Mouse (Mus musculus) kidney, postnatal 4 days (tissue): ENCODE data around the gene Cdkn3.
A peak's percentile ranks its signal among the peaks of the same experiment; 100 is the strongest.
"Not testable (repeated sequence)": the region's sequence is repeated elsewhere in the genome, so short reads cannot be mapped to it uniquely, and the experiment has no call there.

Experiments used
- DNase-seq, 2 experiments: peaks; one replicate each; pipeline ENCODE4 v3.0.0; 2021; ENCODE audit warnings: mixed read lengths in 2 of 2

Gene Cdkn3

GRCm38 (mm10) chr14:46760355-46761029, at the start of gene Cdkn3:
Cdkn3 (plus strand) TSS chr14:46760541.
- peak; percentile 91 to 94 for DNase-seq

DNA sequence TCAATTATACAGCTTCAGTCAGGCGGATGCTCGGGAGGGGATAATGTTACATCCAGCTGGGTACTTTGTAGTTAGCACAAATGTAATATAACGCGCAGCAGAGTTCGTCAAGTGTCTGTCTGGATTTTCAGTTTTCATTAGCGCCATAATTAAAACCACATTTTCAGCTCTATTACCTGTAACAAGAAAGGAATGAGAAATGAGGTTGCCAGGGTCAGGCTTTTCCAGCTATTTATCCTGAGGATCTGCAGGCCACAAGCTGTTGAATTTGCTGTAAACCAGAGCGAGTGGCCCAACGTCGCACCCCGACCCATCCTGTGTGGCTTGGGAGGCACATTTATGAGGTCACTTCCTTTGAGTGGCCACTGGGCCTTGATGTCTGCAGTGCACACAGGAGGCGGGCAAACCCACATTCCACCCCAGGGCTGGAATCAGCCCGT, 41.8 kb upstream of the Cdkn3 start:
- no peak for DNase-seq

DNA sequence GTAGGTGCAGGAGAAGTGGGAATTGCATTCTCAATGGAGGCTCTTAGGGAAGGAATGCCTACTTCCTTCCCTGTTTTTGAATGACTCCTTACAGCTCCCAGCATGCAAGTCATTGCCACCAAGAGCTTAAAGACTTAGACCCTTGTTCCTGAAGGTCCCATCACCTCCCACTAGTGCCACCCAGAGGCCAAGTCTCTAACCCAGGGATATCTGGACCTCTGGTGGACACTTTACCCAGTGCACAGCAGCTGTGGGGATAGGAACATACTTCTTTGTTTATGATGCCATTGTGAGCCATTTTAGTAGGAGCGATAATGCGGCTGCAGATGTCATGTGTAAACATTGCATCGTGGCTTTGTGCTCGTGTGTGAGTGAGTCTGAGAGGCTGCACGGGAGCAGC, 38.3 kb upstream of the Cdkn3 start:
- DNase-seq, result peak; percentile 73 to 82

DNA sequence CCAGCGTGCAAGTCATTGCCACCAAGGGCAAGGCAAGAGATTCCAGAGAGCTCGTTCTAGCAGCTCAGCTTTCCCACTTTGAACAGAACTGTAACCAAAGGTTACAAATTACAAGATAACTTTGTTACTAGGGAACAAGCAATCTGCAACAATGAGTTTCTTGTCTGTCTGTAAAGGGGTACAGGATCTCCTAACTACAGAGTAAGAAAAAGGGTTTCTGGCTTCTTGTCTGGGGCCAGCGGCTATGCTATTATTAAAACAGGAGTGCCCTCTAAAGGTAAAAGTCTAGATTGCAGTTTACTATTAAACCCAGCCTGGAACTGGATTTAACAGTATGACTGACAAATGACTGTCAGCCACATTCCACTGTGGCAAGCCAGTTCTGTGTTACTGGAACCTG, 36.5 kb upstream of the Cdkn3 start:
- peak in 1 of 2 experiments; percentile 25 for DNase-seq

DNA sequence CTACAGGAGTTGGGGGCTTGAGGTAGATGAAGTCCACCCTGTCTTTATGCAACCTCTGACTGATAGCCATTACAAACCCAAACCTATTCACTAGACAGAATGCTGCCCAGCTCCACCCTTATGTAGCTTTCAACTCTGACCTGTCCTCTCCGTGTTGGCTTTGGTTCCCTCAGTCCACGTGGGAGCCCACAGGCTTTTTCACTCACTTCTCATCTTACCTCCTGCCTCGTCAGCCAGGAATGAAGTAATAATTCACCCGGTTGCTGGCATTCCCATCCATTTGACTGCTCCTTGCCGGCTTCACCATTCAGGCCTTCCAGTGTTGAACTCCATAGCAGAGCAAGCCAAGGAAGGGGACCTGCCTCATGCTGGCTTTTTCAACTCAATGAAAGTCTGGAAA, 35.4 kb upstream of the Cdkn3 start:
- DNase-seq, result peak in 1 of 2 experiments; percentile 37

DNA sequence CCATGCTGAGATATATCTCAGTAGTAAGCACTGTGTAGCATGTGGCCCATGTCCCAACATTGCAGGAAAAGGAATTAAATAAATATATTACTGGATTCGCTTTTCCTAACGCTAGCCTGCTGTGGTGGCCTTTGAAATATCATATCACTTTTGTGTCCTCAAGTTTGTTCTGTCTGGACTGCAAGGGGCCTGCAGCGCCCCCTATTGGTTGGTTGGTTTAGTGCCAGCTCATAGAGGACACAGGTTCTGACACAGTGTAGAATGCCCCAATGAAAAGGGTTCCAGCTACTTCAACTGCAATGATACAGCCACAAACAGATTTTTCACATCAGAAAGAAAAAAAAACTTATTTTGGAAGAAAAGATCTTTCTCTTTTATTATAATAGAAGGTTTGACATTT, 34.6 kb upstream of the Cdkn3 start:
- peak; percentile 62 to 63 for DNase-seq

GRCm38 (mm10) chr14:46734262-46734661, 26.1 kb upstream of the Cdkn3 start:
- DNase-seq, result no peak

DNA sequence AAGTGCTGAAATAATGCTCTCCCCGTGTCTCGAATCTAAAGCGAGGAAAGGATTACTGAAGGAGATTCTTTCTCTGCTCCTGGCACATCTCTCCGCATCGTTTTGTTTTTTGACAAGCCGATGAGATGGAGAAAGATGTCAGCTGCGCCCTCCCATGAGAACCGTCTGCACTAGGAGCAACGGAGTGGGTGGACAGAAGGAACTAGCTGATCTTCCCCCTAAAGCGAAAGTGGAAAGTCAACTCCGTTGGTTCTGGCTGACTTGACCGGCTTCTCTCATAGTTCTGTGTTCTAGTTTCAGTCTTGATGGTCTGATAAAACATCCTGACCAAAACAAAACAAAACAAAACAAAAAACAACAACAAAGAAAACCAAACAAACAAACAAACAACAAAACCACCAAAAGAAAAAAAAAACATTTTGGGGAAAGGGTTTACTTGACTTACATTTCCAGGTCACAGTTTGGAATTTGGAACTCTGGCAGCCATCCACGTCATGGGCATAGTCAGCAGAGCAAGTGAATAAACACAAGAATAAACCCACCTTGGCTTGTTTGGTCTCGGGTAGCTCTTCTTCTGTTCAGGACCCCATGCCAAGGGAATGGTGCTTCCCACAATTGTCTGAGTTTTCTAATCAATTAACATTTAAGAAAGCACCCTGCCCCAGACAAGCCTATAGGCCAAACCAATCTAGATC, 25.4 kb upstream of the Cdkn3 start:
- DNase-seq, result no peak

- no peak for DNase-seq
Measured at GRCm38 (mm10) chr14:46736366-46736765, 24.0 kb upstream of the Cdkn3 start.

DNA sequence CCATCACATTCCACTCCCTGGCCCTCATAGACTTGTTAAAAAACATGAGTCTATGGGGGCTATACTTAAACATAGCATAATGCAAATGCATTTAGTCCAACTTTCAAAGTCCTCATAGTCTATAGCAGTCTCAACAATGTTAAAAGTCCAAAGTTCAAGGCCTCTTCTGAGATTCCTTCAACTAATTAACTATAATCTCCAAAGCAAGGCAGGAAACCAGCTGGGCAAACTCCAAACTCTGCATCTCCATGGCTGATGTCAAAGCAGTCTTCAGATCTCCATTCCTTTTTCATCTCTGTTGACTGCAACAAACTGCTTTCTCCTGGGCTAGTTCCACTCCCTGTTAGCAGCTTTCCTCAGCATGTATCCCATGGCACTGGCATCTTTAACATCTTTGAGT, 23.0 kb upstream of the Cdkn3 start:
- not testable (repeated sequence) for DNase-seq

GRCm38 (mm10) chr14:46742674-46743073, 17.7 kb upstream of the Cdkn3 start:
- DNase-seq, result no peak

DNA sequence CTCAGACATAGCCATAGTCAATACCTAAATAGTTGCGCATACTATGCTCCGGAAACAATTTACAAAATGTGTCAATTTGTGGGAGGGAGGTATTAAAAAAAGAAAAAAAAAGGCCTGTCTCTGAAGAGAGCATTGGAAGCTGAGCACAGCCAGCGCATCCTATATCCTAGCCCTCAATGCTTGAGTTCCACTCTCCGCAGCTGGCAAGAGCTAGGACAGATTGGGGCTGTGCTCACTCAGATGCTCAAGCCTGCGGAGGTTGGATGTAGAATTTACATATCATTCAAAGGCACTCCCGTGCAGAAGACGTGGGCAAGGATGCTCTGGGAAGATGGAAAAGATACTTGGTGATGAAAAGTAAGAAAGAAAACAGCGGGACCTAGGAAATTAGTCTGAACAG, 14.9 kb upstream of the Cdkn3 start:
- DNase-seq, result no peak

GRCm38 (mm10) chr14:46754371-46754770, 6.0 kb upstream of the Cdkn3 start:
- not testable (repeated sequence) for DNase-seq

DNA sequence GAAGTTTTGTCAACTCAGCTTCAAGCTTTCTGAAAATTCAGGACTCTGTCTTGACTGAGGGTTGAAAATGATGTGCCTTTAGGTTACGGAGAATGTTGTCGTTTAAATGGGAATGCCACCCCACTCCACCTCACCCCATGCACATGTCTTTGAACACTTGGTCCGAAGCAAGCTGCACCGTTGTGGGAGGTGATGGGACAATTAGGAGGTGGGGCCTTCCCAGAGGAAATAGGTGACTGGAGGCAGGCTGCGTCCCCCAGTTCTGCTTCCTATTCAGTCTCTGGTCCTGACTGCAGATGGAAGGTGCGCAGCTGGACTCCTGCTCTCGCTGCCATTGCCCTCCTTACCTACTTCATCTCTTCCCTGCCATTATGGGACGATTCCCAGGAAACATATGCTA, 4.5 kb upstream of the Cdkn3 start:
- no peak for DNase-seq

DNA sequence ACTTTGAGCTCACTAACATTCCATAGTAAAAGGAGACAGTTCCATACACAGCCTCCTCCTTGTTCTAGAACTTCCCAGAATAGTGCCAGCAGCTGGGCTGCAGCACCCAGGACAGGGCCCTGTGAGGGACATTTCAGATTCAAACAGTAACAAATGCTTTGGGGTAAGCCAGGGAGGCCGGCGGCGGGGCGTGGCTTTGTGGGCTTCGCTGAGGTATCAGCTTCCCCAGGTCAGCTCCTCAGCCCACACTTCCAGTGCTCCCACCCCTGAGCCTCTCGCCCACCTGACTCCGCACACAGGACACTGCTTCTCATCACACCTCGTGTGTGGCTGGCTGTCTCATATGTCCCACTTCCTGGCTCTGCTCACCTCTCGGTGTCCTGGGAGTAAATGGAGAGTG, 2.6 kb upstream of the Cdkn3 start:
- DNase-seq, result peak in 1 of 2 experiments; percentile 5

DNA sequence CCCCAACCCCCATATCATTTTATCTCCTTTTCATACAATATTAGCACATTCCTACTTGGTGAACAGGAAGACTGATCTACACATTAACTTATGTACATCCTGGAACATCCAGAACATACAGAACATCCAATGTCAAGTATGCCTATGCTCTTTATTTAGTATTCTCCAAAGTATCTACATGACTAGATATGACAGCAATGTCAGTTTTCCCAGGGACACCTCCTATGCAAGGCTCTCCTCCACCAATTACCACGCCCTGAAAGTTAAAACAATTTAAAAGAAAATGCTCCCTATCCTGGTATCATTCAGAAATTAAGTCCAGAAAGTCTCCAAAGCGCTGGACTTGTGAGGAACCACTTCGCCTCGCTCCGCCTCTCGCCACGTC, 379 bp upstream of the Cdkn3 start:
- DNase-seq, result no peak

DNA sequence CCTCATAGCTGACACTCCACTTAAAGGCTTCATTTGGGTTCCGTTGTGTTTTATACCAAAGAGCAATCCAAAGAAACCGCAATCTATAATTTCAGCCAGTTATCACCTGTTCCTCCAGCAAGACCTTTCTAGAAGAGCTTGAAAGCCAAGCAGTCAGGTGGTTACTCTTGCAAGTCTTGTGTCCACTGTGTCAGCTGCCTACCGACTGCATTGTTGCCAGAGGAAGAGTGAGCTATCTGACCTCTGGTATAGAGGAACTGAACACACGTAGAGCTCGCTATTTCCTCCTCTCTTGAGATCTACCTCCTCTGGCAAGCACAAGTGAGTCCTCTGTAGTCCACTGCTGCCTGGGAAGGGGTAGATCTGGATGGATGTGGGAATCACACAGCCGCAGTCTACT, 845 bp downstream of the Cdkn3 start:
- DNase-seq, result no peak

- no peak for DNase-seq
Measured at GRCm38 (mm10) chr14:46767116-46767515, 6.8 kb downstream of the Cdkn3 start.

DNA sequence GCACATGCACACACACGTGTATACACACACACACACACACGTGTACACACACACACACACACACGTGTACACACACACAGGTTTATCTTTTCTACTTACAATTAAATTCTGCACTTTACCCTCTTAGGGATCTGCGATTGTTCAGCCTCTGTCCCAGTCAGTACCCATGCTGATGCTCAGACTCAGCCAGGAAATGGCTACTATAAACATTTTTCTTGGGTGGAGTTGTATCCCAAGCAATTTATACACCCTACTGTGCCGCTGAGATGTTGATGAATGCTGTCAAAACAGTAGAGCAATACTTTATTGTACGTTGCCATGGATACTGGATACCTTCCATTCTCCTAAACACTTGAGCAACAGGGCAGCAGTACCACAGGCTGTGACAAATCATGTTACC, 9.7 kb downstream of the Cdkn3 start:
- DNase-seq, result no peak

- no peak for DNase-seq
Measured at GRCm38 (mm10) chr14:46778756-46779155, 18.4 kb downstream of the Cdkn3 start.

DNA sequence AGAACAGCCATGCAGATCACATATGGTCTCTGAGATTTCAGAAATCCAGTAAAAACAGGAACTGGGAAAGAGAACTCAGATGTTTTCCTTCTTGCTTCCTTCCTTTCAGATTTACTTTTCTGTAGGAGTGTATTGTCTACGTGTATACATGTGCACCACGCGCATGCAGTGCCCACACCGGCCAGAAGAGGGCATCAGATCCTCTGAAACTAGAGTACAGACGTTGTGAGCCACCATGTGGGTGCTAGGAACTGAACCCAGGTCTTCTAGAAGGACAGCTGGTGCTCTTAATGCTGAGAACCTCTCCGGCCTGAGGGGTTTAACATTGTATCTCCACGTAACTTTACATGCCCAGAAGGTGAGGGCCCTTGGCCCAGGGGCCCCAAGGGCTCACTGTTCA, 18.9 kb downstream of the Cdkn3 start:
- DNase-seq, result peak in 1 of 2 experiments; percentile 17

DNA sequence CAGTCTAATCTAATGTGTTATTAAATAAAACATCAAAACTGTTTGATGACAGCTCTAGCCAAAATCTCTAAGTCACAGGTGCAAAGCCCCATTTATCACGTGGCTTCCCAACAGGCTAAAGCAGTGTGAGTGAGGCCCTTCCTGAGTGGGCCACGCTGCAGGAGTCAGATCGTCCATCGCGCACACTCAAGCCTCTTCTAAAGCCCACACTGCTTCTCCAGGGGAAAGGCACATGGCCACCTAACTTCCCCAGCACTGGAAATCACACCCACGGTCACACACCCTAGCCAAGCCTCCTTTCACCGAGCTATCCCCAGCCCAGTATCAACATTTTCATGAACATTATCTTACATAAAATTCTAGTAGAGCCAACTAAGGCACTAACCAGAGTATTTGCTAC, 20.7 kb downstream of the Cdkn3 start:
- DNase-seq, result no peak

- DNase-seq, result no peak
Measured at GRCm38 (mm10) chr14:46782187-46782828, 22.0 kb downstream of the Cdkn3 start.

DNA sequence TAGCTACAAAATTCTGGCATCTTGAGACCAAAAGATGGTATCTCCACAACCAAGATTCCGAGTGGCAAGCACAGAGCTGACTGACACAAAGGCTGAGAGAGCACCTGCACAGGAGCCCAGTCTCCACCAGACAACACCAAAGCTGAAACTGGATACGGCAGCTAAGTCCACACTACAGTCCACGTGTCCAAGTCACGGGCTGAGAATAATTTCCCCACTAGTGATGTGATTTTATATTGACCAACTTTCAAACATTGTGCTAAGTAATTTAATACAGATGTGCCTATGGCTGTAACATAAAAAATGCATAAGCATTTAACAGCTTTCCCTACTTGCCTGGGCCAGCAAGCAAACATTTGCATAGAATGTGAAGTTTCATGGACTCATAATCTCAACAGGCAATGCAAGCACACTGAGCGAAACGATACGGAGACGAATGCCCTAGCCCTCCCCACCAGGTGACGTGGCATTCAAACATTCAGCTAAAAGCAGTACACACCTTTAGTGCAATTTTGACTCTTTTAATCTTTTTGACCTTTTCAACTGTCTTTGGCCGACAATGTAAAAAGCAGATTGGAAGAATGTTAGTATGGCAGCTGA, 23.1 kb downstream of the Cdkn3 start:
- DNase-seq, result no peak
